In genomic region chr7:45525809-45526473, GRCm38 (mm10) we compare ENCODE assay signal across 8 mouse cellular contexts. TPM values are rescaled to one million over a fixed set of nuclear protein-coding genes. Genes with fewer than 3 reads are reported as not detected.
DNase-seq lines count a peak whose midpoint lies in the region; ATAC-seq lines count a peak whose summit lies in the region.

Gene Ppp1r15a (minus strand): TSS chr7:45526268.
Gene Plekha4 (plus strand): TSS chr7:45526330.

- H3K4me1 ChIP-seq in megakaryocyte, embryonic 14.5 days, result peaks cover 72% of the 10 kb centered on the region

- H3K36me3 ChIP-seq in megakaryocyte, embryonic 14.5 days (replicated peaks; ENCODE audit: low read length), result peaks cover 31% of the 10 kb centered on the region

- no peaks in the 10 kb centered on the region for H3K9me3 ChIP-seq in megakaryocyte, embryonic 14.5 days

- peaks cover 7% of the 10 kb centered on the region for H3K27me3 ChIP-seq in megakaryocyte, embryonic 14.5 days (replicated peaks)

- peak within 1 kb of the TSS; percentile 99 for H3K4me3 ChIP-seq in megakaryocyte, embryonic 14.5 days (replicated peaks)

- DNase-seq in ZHBTc4 (ENCODE audit: low read depth, low spot score), result peak; percentile 98
- peak; percentile 93 to 95 for DNase-seq in gastrocnemius, adult 8-10 months (ENCODE audit: low spot score in 2 of 2)
- peak; percentile 96 for DNase-seq in hindlimb bud, embryonic 11.5 days (ENCODE audit: extremely low spot score, low read depth, low spot score)
- DNase-seq in left cerebral cortex, adult 8-10 months (ENCODE audit: low spot score in 2 of 2), result peak; percentile 82 to 98
- peak; percentile 95 to 96 for DNase-seq in right cerebral cortex, postnatal 10 days (ENCODE audit: low spot score in 2 of 2)
- peak; percentile 98 for DNase-seq in urinary bladder, postnatal 25 days (ENCODE audit: low spot score)

- ATAC-seq in common myeloid progenitor, adult 5-6 weeks (replicated peaks; ENCODE audit: low read depth, poor library complexity, severe bottlenecking), result peak; percentile 67

RNA-seq across cellular contexts. Expression of gene Ppp1r15a, which starts in this region (rescaled TPM):
- 122 and 193 TPM in 2 replicates for total RNA-seq in common myeloid progenitor, adult 5-6 weeks (2017)
- total RNA-seq in gastrocnemius, adult 8-10 months (2022), result 10 to 100 TPM; 19.6 to 34.3 (median 29.4) TPM
- total RNA-seq in left cerebral cortex, adult 8-10 months (2022), result 10 to 100 TPM; 16.0 to 27.0 (median 22.4) TPM
- 361 and 818 TPM in 2 replicates for polyA plus RNA-seq in megakaryocyte, embryonic 14.5 days (2012; ENCODE audit: insufficient read depth, low replicate concordance)

RNA-seq across cellular contexts. Expression of gene Plekha4, which starts in this region (rescaled TPM):
- not detected in 2 replicates for total RNA-seq in common myeloid progenitor, adult 5-6 weeks (2017)
- total RNA-seq in gastrocnemius, adult 8-10 months (2022), result 1 to 10 TPM; 1.4 to 5.4 (median 4.6) TPM
- 1 to 10 TPM; 3.0 to 5.1 (median 4.0) TPM for total RNA-seq in left cerebral cortex, adult 8-10 months (2022)
- polyA plus RNA-seq in megakaryocyte, embryonic 14.5 days (2012; ENCODE audit: insufficient read depth, low replicate concordance), result 2.9 and 16.4 TPM in 2 replicates

Comparison
In these comparisons a context has a peak if more than half of its experiments do, and no peak if none do; other contexts are left out.
1. Peak in every context shown above with its lines: DNase-seq, ATAC-seq and H3K4me3 ChIP-seq.